Mouse (Mus musculus): ENCODE data around the gene Cep63.

Cep63 gene

DNA sequence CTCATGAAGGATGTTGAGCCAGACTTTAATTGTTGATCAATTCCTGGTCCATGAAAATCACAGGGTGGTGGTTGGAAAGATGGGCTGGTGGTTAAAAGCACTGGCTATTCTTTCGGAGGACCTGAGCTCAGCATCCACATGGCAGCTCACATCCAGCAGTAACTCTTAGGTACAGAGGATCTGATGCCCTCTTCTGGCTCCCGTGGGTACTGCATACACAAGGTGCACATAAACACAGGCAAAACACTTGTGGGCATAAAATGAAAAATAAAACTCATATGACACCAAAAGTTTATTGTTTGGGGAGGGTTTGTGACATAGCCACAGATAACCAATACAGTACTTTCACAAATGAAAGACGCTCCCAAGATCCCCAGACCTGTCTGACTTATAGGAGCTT is 67.9 kb downstream of the Cep63 start:
- DNase-seq (ENCODE audit: low spot score in 2 of 2), result no peak

DNA sequence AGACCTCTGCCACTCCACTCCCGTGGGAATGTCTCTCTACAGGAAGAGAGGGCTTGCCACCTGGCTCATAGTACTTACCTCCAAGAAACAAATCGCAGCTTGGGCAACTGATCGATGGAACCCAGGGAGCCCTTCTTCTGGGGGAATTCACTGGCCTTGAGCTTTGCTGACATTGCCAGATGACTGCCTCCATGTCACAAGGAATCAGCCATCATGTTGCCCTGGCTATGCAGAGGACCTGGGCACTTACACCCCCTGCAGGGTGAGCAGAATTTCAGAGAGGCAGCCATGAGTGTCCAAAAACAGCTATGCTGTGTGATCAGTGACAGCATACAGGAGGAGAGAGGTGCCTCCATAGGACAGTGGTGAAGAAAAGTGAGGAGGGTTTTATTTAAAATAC is 72.6 kb downstream of the Cep63 start:
- DNase-seq (ENCODE audit: low spot score in 2 of 2), result no peak

DNA sequence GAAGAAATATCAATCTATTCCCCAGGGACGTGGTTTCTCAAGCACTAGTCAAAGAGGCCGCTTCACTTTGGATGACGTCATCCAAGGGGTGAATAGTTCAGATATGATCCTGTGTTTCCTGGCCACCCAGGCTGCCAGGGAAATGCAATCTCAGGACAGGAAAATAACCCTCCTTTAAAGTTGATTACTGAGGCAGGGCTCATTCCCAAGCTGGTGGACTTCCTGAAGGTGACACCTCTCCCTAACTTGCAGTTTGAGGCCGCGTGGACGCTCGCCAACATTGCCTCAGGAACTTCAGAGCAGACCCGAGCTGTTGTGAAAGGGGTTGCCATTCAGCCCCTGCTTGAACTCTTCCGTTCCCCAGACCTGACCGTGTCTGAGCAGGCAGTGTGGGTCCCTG is 74.6 kb downstream of the Cep63 start:
- no peak for DNase-seq (ENCODE audit: low spot score in 2 of 2)

DNA sequence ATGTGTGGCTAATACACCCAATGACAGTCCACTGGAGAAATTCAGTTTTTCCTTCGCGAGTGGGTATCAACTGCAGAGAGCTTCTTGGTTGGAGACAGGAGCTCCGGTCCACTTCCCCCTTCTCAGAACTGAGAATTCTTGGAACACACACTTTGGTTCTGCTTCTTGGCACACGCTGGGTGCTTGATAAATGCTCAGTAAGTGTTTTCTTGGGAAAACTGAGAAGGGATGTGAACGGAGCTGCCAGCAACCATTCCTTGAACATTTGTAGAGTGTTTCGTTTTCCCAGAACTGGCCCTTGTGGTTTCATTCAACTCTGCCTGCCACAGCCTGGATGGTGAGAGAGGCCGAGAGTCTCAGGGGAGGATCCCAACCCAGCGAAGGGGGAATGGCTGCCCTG is 77.1 kb downstream of the Cep63 start:
- no peak for DNase-seq (ENCODE audit: low spot score in 2 of 2)

DNA sequence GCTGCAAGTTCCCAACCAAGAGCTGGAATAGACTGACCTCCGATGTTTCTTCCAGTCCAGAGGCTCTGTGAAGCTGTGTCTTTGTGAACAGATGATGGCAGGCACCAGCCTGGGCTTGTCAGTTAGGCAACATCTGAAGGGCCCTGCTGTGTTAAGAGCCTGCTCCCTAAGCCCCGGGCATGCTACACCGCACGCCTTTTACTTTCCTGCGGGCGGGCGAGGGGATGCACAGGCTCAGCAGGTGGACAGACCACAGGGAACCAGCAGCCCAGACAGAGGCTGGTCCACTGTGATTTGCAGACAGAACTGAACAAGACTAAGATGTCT is 79.3 kb downstream of the Cep63 start:
- DNase-seq (ENCODE audit: low spot score in 2 of 2), result no peak

DNA sequence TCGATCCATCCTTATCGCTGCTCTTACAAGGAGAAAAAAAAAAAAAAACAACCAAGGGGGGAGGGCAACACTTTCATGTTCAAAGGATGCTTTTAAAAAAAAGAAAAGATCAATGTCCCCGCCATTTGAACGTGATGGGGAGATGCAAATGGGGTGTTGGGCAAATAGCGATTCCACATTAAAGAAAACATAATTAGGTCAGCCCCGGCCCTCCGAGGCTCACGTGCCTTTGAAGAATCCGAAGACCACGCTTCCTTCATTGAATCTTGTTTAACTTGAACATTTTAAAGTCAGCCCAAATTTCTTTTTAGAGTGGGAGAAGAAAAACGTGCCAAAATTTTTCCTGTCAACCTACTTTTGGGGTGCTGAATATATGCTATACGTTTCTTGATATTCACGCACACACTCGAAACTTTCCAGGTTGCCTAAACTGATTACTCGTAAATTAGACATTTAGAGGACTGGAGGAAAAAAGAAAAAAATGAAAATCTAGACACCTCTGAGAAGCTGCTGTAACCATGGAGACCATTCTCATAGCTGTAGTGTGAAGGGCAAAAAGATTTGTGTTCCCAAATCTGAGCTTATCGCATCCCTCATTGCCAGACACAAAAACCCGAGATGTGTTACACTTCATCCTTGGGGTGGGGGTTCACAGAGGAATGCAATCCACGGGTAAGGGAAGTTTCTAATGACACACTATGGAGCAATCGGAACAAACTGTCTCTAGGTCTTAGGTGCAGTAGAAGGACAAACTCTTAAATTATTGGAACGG is 79.9 kb downstream of the Cep63 start:
- no peak for DNase-seq (ENCODE audit: low spot score in 2 of 2)

DNA sequence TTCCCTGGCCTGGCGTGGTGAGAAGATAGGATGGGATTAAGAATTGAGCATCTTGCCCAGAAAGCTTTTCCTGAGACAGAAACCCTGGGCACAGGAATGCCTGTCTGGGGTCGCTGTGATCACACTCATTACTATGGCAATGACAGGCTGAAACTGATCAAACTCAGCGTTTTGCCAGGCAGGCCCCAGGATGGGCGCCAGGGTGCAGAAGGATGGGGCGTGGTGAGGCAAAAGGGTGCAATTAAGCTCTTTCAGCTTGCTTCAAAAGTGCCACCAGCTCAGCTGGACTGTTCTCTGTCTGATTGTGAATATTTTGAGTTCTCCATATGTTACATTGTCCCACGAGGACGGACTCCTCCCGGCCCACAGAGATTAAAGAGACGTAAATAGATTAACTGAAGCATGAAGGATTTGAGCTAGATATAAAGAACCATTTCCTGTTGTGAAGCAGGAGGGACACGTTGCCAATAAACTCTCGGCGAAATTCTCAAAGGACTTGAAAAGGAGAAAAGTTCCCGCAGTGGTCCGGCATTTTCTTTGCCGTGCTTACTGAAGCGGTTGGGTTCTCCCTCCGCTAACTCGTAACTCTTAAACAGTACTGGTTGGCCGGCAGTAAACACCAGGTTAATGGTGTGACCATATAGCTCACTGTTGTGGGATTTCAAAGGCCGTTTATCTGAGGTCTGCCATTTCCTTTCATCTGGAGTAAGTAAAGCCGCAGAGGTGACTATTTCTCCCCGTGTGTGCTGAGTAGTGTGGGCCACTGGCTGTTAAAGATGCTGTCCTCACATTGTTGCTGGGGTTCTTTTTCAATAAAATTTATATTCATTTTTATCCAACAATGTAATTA is 80.7 kb downstream of the Cep63 start:
- peak in 1 of 2 experiments; percentile 23 for DNase-seq (ENCODE audit: low spot score in 2 of 2)

DNA sequence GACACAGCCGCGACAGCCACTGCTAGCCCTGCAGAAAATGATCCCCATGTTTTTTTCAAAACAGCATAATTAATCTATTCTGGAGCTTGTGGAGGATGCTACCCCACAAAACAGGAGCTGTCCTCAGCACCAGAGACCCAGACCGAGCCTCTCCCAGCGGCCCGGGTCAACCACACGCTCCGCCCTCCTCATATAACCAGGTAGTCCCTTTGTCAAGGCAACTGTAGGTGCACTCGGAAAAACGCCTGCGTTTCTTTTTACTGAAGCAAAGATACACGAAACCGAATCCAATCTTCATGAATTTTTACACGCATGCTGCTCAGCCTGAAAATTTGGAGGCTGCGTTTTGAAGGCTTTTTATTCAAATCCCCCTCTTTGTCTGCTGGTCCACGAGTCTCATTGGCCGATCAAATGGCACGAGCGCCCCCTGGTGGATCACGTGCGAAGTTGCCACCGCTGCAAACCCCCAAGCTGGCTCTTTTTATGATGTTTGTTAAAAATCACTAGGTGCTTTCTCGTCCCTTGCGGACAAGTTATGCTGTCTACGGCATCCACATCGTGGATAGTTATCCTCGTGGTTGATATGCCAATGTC is 81.5 kb downstream of the Cep63 start:
- DNase-seq (ENCODE audit: low spot score in 2 of 2), result peak; percentile 90 to 94

DNA sequence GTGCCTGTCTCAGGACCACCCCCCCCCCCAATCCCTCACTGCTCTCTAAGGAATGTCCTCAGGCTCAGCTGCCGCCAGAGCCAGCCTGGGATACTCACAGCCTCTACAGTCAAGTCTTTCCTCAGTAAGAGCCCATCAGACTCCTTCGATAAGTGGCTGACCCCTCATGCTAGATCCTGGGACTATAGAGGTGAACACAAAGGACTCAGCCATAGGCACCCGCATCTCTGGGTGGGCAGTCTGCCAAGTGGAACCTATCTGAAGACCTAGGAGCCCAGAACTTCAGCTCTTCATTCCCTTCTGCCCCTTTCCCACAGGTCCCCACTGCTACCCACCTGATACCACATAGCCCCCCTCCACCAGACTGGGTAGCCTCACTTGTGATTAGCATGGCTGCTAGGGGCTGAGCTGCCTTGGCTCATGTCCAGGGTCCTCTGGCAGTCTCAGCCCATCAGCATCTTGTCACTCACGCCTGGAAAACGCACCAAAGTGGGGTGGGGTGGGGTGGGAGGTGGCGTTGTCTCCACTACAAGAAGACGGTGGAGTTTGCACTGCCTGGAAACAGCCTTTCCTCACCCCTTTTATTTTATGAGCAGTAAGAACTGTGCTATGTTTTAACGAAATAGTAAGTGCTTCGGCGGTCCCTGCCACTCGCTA is 82.1 kb downstream of the Cep63 start:
- DNase-seq (ENCODE audit: low spot score in 2 of 2), result no peak

DNA sequence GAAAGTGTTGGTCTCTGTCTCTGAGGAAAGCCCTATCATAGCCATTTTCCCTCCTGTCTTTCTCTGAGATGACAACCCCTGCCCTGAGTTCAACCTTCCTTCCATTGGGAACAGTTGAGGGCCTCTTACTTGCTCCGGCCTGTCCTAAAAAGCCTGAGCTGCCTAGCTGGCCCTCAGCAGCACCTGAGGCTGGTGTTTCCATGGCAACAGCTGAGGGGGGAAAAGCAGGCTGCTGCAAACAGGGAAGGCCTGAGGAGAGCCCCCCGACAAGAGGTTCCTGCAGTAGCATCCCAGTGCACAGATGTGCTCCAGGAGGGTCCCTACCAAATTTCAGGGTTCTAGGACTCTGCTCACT is 82.6 kb downstream of the Cep63 start:
- no peak for DNase-seq (ENCODE audit: low spot score in 2 of 2)

DNA sequence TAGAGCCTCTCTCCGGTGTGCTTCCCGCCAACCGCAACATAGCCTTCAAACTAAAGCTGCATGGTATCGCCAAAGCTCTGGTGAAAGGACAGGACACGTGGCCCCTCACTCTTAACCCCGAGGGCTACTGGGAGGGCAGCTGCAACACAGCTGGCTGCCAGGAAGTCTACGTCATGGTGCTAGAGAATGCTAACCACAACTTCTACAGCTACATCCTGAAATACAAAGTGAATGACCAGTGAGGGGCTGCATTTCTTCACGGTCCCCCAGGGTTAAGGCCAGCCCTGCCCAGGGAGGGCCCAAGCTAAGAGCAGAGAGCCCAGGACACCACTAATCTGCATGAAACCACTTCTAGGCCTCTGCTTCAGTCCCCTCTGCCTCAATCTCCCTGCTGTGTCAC is 83.8 kb downstream of the Cep63 start:
- no peak for DNase-seq (ENCODE audit: low spot score in 2 of 2)

DNA sequence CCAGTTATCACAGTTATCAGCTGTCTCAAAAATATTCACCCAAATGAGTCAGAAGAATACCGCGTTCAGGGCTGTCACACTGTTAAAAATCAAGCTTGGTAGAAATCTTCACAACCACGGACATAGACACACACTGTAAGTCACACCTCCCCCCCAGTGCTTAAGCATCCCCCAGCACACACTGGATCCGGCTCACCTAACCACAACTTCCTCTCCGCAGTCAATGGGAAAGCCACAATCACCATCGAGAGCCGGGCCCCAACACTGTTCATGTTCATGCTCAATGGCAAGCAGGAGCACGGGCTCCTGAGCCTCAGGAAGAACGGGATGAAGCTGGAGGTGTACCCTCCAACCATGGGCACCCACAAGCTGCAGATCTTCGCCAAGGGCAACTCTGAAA is 84.7 kb downstream of the Cep63 start:
- no peak for DNase-seq (ENCODE audit: low spot score in 2 of 2)

DNA sequence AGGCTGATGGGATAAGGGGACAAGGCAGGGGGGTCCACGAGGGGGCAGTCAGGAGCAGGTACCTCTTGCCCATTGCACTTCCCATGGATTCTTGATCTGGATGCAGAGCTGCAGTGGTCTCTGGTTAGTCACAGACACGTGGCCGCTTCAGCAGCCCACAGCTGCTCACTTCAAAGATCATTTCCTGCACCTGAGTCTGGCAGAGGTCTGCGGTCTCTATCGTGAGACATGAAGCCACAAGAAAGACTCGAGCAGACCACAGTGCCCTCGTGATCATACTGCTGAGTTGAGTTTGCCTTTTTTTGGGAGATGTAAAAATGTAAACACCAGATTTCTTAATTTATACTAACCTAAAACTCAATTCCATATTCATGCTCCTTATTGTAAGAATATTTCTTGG is 86.6 kb downstream of the Cep63 start:
- no peak for DNase-seq (ENCODE audit: low spot score in 2 of 2)

DNA sequence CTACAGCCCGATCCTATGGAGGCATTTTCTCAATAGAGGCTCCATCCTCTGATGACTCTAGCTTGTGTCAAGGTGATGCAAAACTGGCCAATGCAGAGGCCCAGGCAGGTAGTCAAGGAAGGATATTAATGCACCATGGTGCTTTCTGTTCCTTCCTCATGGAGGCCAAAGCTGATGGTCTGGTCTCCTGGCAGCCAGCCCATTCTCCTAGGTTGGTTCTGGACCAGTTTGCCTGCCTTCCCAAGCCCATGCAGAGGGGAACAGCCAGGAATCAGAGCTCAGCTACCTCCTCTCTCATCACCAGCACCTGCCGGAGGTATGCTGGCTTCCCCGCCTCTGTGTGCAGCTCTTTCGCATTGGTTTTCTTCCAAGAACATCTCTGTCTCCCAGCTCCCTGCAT is 89.4 kb downstream of the Cep63 start:
- no peak for DNase-seq (ENCODE audit: low spot score in 2 of 2)
